Mouse (Mus musculus) lung, embryonic 15.5 days (tissue): Measurements from ENCODE around the gene Cfap43. TPM values are rescaled to one million over a fixed set of nuclear protein-coding genes. Genes with fewer than 3 reads are reported as not detected.
A peak's percentile ranks its signal among the peaks of the same experiment; 100 is the strongest.

ENCODE experiments used
- ATAC-seq: fragments of 200-750 bp; cut with Nextera tagmentation; 2 replicates; pipeline ENCODE4 v1.8.0; 2017; ENCODE audit warnings: moderate number of reproducible peaks, borderline replicate concordance; ENCODE audit not compliant: low FRiP score, low TSS enrichment; ENCODE audit errors: extremely low read depth
- H3K27ac ChIP-seq: fragments of 300-500 bp; sonication (generic); 2 replicates; pipeline ENCODE4 v1.5.1; 2015; ENCODE audit warnings: moderate library complexity, mild to moderate bottlenecking, inconsistent platforms
- H3K27me3 ChIP-seq: fragments of 300-500 bp; sonication (generic); 2 replicates; pipeline ENCODE4 v1.6.1; 2015; ENCODE audit warnings: inconsistent platforms
- H3K36me3 ChIP-seq: fragments of 300-500 bp; sonication (generic); 2 replicates; pipeline ENCODE4 v1.6.1; 2015; ENCODE audit warnings: inconsistent platforms
- H3K4me1 ChIP-seq: fragments of 300-500 bp; sonication (generic); 2 replicates; pipeline ENCODE4 v1.6.1; 2015; ENCODE audit warnings: inconsistent platforms
- H3K4me2 ChIP-seq: fragments of 300-500 bp; sonication (generic); 2 replicates; pipeline ENCODE4 v1.6.1; 2015; ENCODE audit warnings: inconsistent platforms, mild to moderate bottlenecking, moderate library complexity
- H3K4me3 ChIP-seq: fragments of 300-500 bp; sonication (generic); 2 replicates; pipeline ENCODE4 v1.5.1; 2015; ENCODE audit warnings: mild to moderate bottlenecking, inconsistent platforms
- H3K9ac ChIP-seq: fragments of 300-500 bp; sonication (generic); 2 replicates; pipeline ENCODE4 v1.6.1; 2015; ENCODE audit warnings: inconsistent platforms
- H3K9me3 ChIP-seq: fragments of 300-500 bp; sonication (generic); 2 replicates; pipeline ENCODE4 v1.6.1; 2016; ENCODE audit warnings: inconsistent platforms
- WGBS: fragments of 180-500 bp; shearing (Covaris S2); methylation state at CpG from one replicate; pipeline ENCODE4 v1.1.7; 2015; 5-methylcytosine and 5-hydroxymethylcytosine counted together
- polyA plus RNA-seq: library from polyadenylated mRNA; unstranded; fragments of >200 nt; fragmentation: Nextera tagmentation; extraction: Ambion mirVana; gene quantifications from 2 replicates; pipeline ENCODE4 v1.2.1, GENCODE M21; 2015

Gene Cfap43
- 0.86 TPM in 2 replicates for polyA plus RNA-seq

DNA sequence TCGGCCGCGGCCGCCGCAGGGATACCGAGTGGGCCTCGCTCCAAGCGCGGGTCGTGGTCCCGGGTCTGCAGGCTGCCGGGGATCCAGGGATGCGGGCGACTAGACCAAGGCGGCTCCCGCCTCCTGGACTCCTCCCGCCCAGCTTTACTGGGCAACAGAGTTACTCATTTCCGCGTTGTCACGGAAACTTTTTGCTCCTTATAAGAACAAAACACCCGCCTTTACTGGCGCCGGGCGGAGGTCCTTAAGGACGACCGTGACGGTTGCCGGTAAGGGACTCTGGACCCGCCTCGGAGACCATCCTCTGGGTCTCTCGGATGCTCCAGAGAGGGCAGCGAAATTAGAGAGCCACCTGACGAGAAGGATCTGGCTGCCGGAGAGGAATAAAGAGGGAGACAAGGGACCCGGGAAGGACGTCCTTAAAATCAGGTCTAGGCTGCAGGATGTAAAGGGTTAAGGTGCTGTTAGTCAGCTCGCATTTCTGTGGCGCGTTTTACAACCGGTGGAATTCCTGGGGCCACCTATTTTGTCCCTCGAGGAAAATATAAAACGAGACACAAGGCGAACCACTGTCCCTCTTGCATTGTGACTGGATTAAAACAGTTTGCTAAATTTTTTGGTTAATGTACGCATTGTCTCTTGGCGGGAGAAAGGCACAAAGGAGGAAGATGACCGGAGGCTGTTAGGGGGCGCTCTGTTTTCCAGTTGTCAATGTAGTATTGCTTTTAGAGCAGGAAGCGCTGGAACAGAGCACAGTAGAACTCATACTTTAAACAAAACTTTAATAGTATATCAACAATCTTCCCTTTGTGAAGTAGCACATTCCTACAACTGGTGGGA, at the start of gene Cfap43, which contains the start of gene Itprip:
Cfap43 (minus strand) TSS at position 162 of the 840 bp plus-strand sequence.
Itprip (minus strand) TSS at position 174 of the 840 bp plus-strand sequence.
- Histone ChIP-seq H3K36me3 (no peaks in the 10 kb centered on the region), H3K9ac (peak within 1 kb of the TSS; percentile 83), H3K4me2 (peak within 1 kb of the TSS; percentile 84), H3K27me3 (no peaks in the 10 kb centered on the region), H3K27ac (peak within 1 kb of the TSS; percentile 97), H3K4me1 (peaks cover 33% of the 10 kb centered on the region), H3K9me3 (no peaks in the 10 kb centered on the region), H3K4me3 (peak within 1 kb of the TSS; percentile 82)
- WGBS: under 1% methylated on average over 48 of the region's 48 CpGs
- ATAC-seq: peak; percentile 87

GRCm38 (mm10) chr19:47958181-47958580, 39.1 kb upstream of the Cfap43 start:
- H3K4me3 ChIP-seq: no peak overlapping the region
- no peaks in the 10 kb centered on the region for H3K4me1 ChIP-seq
- ATAC-seq: no peak
- no peaks in the 10 kb centered on the region for H3K27me3 ChIP-seq
- no peak overlapping the region for H3K4me2 ChIP-seq
- H3K36me3 ChIP-seq: no peaks in the 10 kb centered on the region
- H3K27ac ChIP-seq: no peak overlapping the region
- H3K9ac ChIP-seq: no peak overlapping the region
- no peaks in the 10 kb centered on the region for H3K9me3 ChIP-seq
- 72% methylated on average over 13 of the region's 13 CpGs for WGBS

GRCm38 (mm10) chr19:47953169-47953568, 34.1 kb upstream of the Cfap43 start:
- no peak for ATAC-seq
- no peaks in the 10 kb centered on the region for H3K4me1 ChIP-seq
- H3K4me3 ChIP-seq: no peak overlapping the region
- no peak overlapping the region for H3K27ac ChIP-seq
- 88% methylated on average over 9 of the region's 9 CpGs for WGBS
- H3K27me3 ChIP-seq: no peaks in the 10 kb centered on the region
- no peak overlapping the region for H3K9ac ChIP-seq
- H3K4me2 ChIP-seq: no peak overlapping the region
- no peaks in the 10 kb centered on the region for H3K36me3 ChIP-seq
- no peaks in the 10 kb centered on the region for H3K9me3 ChIP-seq

GRCm38 (mm10) chr19:47950946-47951345, 31.9 kb upstream of the Cfap43 start:
- H3K4me1 ChIP-seq: no peaks in the 10 kb centered on the region
- no peak for ATAC-seq

GRCm38 (mm10) chr19:47946821-47947465, 27.9 kb upstream of the Cfap43 start:
- H3K4me3 ChIP-seq: peak overlapping the region; percentile 17; the same call in 1 of the 2 replicates
- 41% methylated on average over 23 of the region's 23 CpGs for WGBS

More at GRCm38 (mm10) chr19:47950946-47951345, 31.9 kb upstream of the Cfap43 start:
- H3K4me2 ChIP-seq: no peak overlapping the region
- no peak overlapping the region for H3K4me3 ChIP-seq
- H3K27me3 ChIP-seq: no peaks in the 10 kb centered on the region
- H3K36me3 ChIP-seq: no peaks in the 10 kb centered on the region
- H3K9ac ChIP-seq: no peak overlapping the region
- H3K27ac ChIP-seq: no peak overlapping the region
- no peaks in the 10 kb centered on the region for H3K9me3 ChIP-seq
- WGBS: 88% methylated on average over 7 of the region's 7 CpGs

GRCm38 (mm10) chr19:47939361-47939760, 20.3 kb upstream of the Cfap43 start:
- Histone ChIP-seq H3K9me3 (no peaks in the 10 kb centered on the region), H3K4me2 (no peak overlapping the region), H3K36me3 (no peaks in the 10 kb centered on the region), H3K4me1 (peaks cover 9% of the 10 kb centered on the region), H3K4me3 (no peak overlapping the region), H3K27me3 (peaks cover 33% of the 10 kb centered on the region), H3K9ac (no peak overlapping the region), H3K27ac (no peak overlapping the region)
- WGBS: 73% methylated on average over 6 of the region's 6 CpGs
- ATAC-seq: no peak

More at GRCm38 (mm10) chr19:47946821-47947465, 27.9 kb upstream of the Cfap43 start:
- H3K36me3 ChIP-seq: no peaks in the 10 kb centered on the region
- no peaks in the 10 kb centered on the region for H3K9me3 ChIP-seq
- peak overlapping the region; percentile 44 for H3K4me2 ChIP-seq
- H3K9ac ChIP-seq: no peak overlapping the region
- no peaks in the 10 kb centered on the region for H3K27me3 ChIP-seq
- no peak overlapping the region for H3K27ac ChIP-seq
- peak; percentile 59; the same call in 1 of the 2 replicates for ATAC-seq
- H3K4me1 ChIP-seq: no peaks in the 10 kb centered on the region

GRCm38 (mm10) chr19:47937443-47938406, 18.6 kb upstream of the Cfap43 start, which contains the start of gene Cfap58:
Gene Cfap58, plus strand, starts transcription at chr19:47937675.
- peak within 1 kb of the TSS; percentile 31 for H3K4me3 ChIP-seq
- H3K4me1 ChIP-seq: peaks cover 9% of the 10 kb centered on the region
- WGBS: 5% methylated on average over 41 of the region's 41 CpGs
- no peaks in the 10 kb centered on the region for H3K9me3 ChIP-seq
- peak within 1 kb of the TSS; percentile 27; the same call in 1 of the 2 replicates for H3K9ac ChIP-seq
- H3K4me2 ChIP-seq: peak within 1 kb of the TSS; percentile 73
- H3K36me3 ChIP-seq: no peaks in the 10 kb centered on the region
- ATAC-seq: peak; percentile 61
- H3K27ac ChIP-seq: no peak within 1 kb of the TSS
- H3K27me3 ChIP-seq: peaks cover 33% of the 10 kb centered on the region

DNA sequence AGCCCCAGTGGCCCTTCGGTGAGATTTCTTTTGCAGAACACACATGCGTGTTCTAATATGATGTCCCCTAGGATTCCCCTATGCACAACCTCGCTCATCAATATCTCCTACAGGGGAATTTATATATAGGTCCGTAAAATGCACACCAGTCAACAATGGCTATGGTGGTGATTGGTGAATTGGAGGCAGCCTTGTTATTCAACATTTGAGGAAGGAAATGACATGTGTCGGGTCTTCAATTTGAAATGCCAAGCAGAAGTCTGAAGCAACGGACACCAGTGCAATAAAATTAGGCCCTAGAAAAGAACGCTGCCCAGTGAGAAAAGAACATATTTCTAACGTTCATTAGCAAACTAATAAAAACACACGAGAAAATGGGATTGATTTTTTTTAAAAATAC, 17.9 kb upstream of the Cfap43 start:
- no peaks in the 10 kb centered on the region for H3K9me3 ChIP-seq
- no peak overlapping the region for H3K9ac ChIP-seq
- H3K27me3 ChIP-seq: peaks cover 33% of the 10 kb centered on the region
- H3K36me3 ChIP-seq: no peaks in the 10 kb centered on the region
- H3K4me2 ChIP-seq: peak overlapping the region; percentile 73; the same call in 1 of the 2 replicates
- 64% methylated on average over 9 of the region's 9 CpGs for WGBS
- H3K4me1 ChIP-seq: peaks cover 9% of the 10 kb centered on the region
- ATAC-seq: no peak
- H3K4me3 ChIP-seq: no peak overlapping the region
- H3K27ac ChIP-seq: no peak overlapping the region

GRCm38 (mm10) chr19:47936490-47936889, 17.4 kb upstream of the Cfap43 start:
- Histone ChIP-seq H3K4me2 (no peak overlapping the region), H3K4me3 (no peak overlapping the region), H3K27me3 (peaks cover 33% of the 10 kb centered on the region), H3K27ac (no peak overlapping the region), H3K9me3 (no peaks in the 10 kb centered on the region), H3K9ac (no peak overlapping the region), H3K36me3 (no peaks in the 10 kb centered on the region), H3K4me1 (peaks cover 9% of the 10 kb centered on the region)
- ATAC-seq: no peak
- WGBS: 84% methylated on average over 11 of the region's 11 CpGs

DNA sequence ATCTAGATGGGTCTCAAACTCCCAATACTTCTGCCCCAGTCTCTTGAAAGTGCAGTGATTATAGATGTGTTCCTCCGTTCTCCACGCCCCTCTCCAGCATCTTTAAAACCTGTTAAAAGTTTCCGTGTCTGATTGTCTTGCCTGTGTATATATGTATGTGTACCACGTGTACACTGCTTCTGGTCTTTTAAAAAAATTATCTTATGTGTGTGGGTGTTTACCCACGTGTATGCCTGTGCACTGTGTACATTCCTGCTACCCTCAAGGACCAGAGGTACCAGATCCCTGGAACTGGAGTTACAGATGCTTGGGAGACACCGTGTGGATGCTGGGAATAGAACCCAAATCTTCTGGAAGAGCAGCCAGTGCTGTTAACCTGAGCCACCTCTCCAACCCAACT, 16.4 kb upstream of the Cfap43 start:
- no peaks in the 10 kb centered on the region for H3K9me3 ChIP-seq
- peaks cover 27% of the 10 kb centered on the region for H3K27me3 ChIP-seq
- H3K4me3 ChIP-seq: no peak overlapping the region
- H3K4me1 ChIP-seq: peaks cover 17% of the 10 kb centered on the region
- no peaks in the 10 kb centered on the region for H3K36me3 ChIP-seq
- H3K4me2 ChIP-seq: no peak overlapping the region
- no peak overlapping the region for H3K9ac ChIP-seq
- no peak overlapping the region for H3K27ac ChIP-seq
- ATAC-seq: no peak
- 68% methylated on average over 6 of the region's 6 CpGs for WGBS

- Histone ChIP-seq H3K36me3 (no peaks in the 10 kb centered on the region), H3K4me2 (no peak overlapping the region), H3K27ac (no peak overlapping the region), H3K27me3 (peaks cover 19% of the 10 kb centered on the region), H3K9ac (no peak overlapping the region), H3K4me1 (peaks cover 23% of the 10 kb centered on the region), H3K4me3 (no peak overlapping the region), H3K9me3 (no peaks in the 10 kb centered on the region)
- no peak for ATAC-seq
- 47% methylated on average over 16 of the region's 16 CpGs for WGBS
Observed at GRCm38 (mm10) chr19:47934636-47935238, 15.7 kb upstream of the Cfap43 start.
